Comparison of ENCODE assay signal across 11 mouse cellular contexts in genomic region chr11:53874706-53875105, GRCm38 (mm10). TPM values are rescaled to one million over a fixed set of nuclear protein-coding genes. Genes with fewer than 3 reads are reported as not detected.
A peak's percentile ranks its signal among the peaks of the same experiment; 100 is the strongest.
DNase-seq lines count a peak whose midpoint lies in the region; ATAC-seq and TF ChIP-seq lines count a peak whose summit lies in the region.
"Had no signal": no experiment of that assay in that cellular context is flagged by ENCODE, and none has a peak within 500 bp of the region (broad histone marks: within the 10 kb centered on the region; RNA-seq: fewer than 3 reads in every experiment).

No protein-coding gene starts in this region.

- H3K27me3 ChIP-seq in forebrain, postnatal 0 days (ENCODE audit: insufficient read depth, low read length): no peaks in the 10 kb centered on the region
- H3K27me3 ChIP-seq in forebrain, embryonic 11.5 days (ENCODE audit: control insufficient read depth, insufficient read depth, low read length): no peaks in the 10 kb centered on the region

- peak; percentile 33 for TF ChIP-seq CTCF in forebrain, postnatal 0 days (IDR thresholded peaks at IDR 0.05; ENCODE audit: low read depth)
- TF ChIP-seq CTCF in lung, adult 2 months (IDR thresholded peaks at IDR 0.05; ENCODE audit: insufficient read depth, low read length): peak; percentile 44; the same call in 1 of the 2 replicates

- WGBS in forebrain, postnatal 0 days: 74% methylated on average over 4 of the region's 4 CpGs
- WGBS in forebrain, embryonic 11.5 days: 76% methylated on average over 4 of the region's 4 CpGs
- WGBS in lung, adult 2 months: 79% methylated on average over 4 of the region's 4 CpGs

- H3K36me3 ChIP-seq in forebrain, postnatal 0 days (ENCODE audit: insufficient read depth): peaks cover 25% of the 10 kb centered on the region
- no peaks in the 10 kb centered on the region for H3K36me3 ChIP-seq in forebrain, embryonic 11.5 days (ENCODE audit: control insufficient read depth, insufficient read depth, low read length)

- no peak for ATAC-seq in forebrain, postnatal 0 days
- no peak for ATAC-seq in forebrain, embryonic 11.5 days (replicated peaks; ENCODE audit: low FRiP score)
- no peak for ATAC-seq in monocyte, adult 5-6 weeks (replicated peaks; ENCODE audit: insufficient number of reproducible peaks, low FRiP score, low TSS enrichment, poor library complexity, severe bottlenecking)

- H3K27ac ChIP-seq in forebrain, postnatal 0 days (ENCODE audit: low read depth, low read length): no peak overlapping the region
- H3K27ac ChIP-seq in forebrain, embryonic 11.5 days (ENCODE audit: low read depth, low read length): no peak overlapping the region

- no peaks in the 10 kb centered on the region for H3K4me1 ChIP-seq in forebrain, postnatal 0 days (ENCODE audit: insufficient read depth)
- H3K4me1 ChIP-seq in forebrain, embryonic 11.5 days (replicated peaks; ENCODE audit: control insufficient read depth, insufficient read depth, low read length): no peaks in the 10 kb centered on the region
- peaks cover 7% of the 10 kb centered on the region for H3K4me1 ChIP-seq in lung, adult 2 months (ENCODE audit: control insufficient read depth, insufficient read depth, low read length)

- H3K9me3 ChIP-seq in forebrain, postnatal 0 days (ENCODE audit: low read length): no peaks in the 10 kb centered on the region
- H3K9me3 ChIP-seq in forebrain, embryonic 11.5 days (ENCODE audit: control insufficient read depth, low read length): no peaks in the 10 kb centered on the region

- H3K4me3 ChIP-seq in forebrain, postnatal 0 days (ENCODE audit: low read depth, low read length): no peak overlapping the region
- H3K4me3 ChIP-seq in forebrain, embryonic 11.5 days (ENCODE audit: low read depth, low read length): no peak overlapping the region
- no peak overlapping the region for H3K4me3 ChIP-seq in lung, adult 2 months (replicated peaks; ENCODE audit: extremely low read depth, low read depth, low read length)
- H3K4me3 ChIP-seq: erythroblast, embryonic 14.5 days had no signal

- no peak overlapping the region for H3K9ac ChIP-seq in forebrain, postnatal 0 days
- H3K9ac ChIP-seq in forebrain, embryonic 11.5 days (ENCODE audit: low read length): no peak overlapping the region

- no peak overlapping the region for H3K4me2 ChIP-seq in forebrain, postnatal 0 days (ENCODE audit: low read depth)
- no peak overlapping the region for H3K4me2 ChIP-seq in forebrain, embryonic 11.5 days (ENCODE audit: low read depth, low read length, severe bottlenecking)
- H3K4me2 ChIP-seq: heart, embryonic 11.5 days had no signal

- TF ChIP-seq POLR2A in lung, adult 2 months (IDR thresholded peaks at IDR 0.05; ENCODE audit: borderline replicate concordance, extremely low read depth, low read depth, low read length): no peak

- DNase-seq in forebrain, postnatal 0 days: no peak
- DNase-seq in forebrain, embryonic 11.5 days (ENCODE audit: low spot score): no peak
- no peak for DNase-seq in lung, adult 2 months
- DNase-seq in lung, postnatal 10 days: no peak
- DNase-seq in induced T-regulatory cell, adult 2 months (ENCODE audit: low read depth): peak; percentile 71
- peak; percentile 40 to 50 for DNase-seq in thymus, postnatal 36 days
- no peak for DNase-seq in neural tube, embryonic 10.5 days (ENCODE audit: extremely low spot score, low spot score)
- DNase-seq: layer of hippocampus, adult 9-11 months had no signal

RNA-seq across cellular contexts. Expression of gene Gm12216, which starts 15.7 kb away (rescaled TPM):
- not detected in 2 replicates for total RNA-seq in forebrain, postnatal 0 days (2014; rRNA removed)
- 0.40 and 0.77 TPM in 2 replicates for polyA plus RNA-seq in forebrain, postnatal 0 days (2015; fragmentation: Nextera tagmentation; extraction: Ambion mirVana)
- not detected in 2 replicates for polyA plus RNA-seq in forebrain, embryonic 11.5 days (2014; fragmentation: Nextera tagmentation; extraction: Ambion mirVana)
- polyA plus RNA-seq in lung, adult 2 months (2012; rRNA removed): 19.8 and 28.7 TPM in 2 replicates
- 5.5 to 14.4 TPM (median 10.2 TPM) in 3 replicates for total RNA-seq in monocyte, adult 5-6 weeks (2017)
- polyA plus RNA-seq: erythroblast, embryonic 14.5 days; heart, embryonic 11.5 days had no signal

RNA-seq across cellular contexts. Expression of gene Slc22a5, which starts 16.8 kb away (rescaled TPM):
- 16.0 and 16.2 TPM in 2 replicates for total RNA-seq in forebrain, postnatal 0 days (2014; rRNA removed)
- 12.9 and 13.4 TPM in 2 replicates for polyA plus RNA-seq in forebrain, postnatal 0 days (2015; fragmentation: Nextera tagmentation; extraction: Ambion mirVana)
- polyA plus RNA-seq in forebrain, embryonic 11.5 days (2014; fragmentation: Nextera tagmentation; extraction: Ambion mirVana): 7.1 TPM in 2 replicates
- 22.4 and 23.0 TPM in 2 replicates for polyA plus RNA-seq in lung, adult 2 months (2012; rRNA removed)
- total RNA-seq in monocyte, adult 5-6 weeks (2017): 5.3 to 12.8 TPM (median 8.5 TPM) in 3 replicates
- polyA plus RNA-seq: erythroblast, embryonic 14.5 days had no signal

Comparison
In these comparisons a context has a peak if more than half of its experiments do, and no peak if none do; other contexts are left out.
1. DNase-seq: peak in induced T-regulatory cell, adult 2 months (single experiment) and thymus, postnatal 36 days (2 of 2); none in forebrain, postnatal 0 days (single experiment), forebrain, embryonic 11.5 days (single experiment), lung, adult 2 months (single experiment), lung, postnatal 10 days (single experiment) and neural tube, embryonic 10.5 days (single experiment).
2. RNA of gene Gm12216, which starts 15.7 kb away (polyA plus RNA-seq): 19.8 to 28.7 TPM in lung, adult 2 months; 0.40 to 0.77 TPM in forebrain, postnatal 0 days and not detected in forebrain, embryonic 11.5 days; every median in the first group is over 10 times any median in the second.